Mouse (Mus musculus) heart, postnatal 0 days (tissue): ENCODE data around the gene Cluh. TPM values are rescaled to one million over a fixed set of nuclear protein-coding genes. Genes with fewer than 3 reads are reported as not detected.

Experiments
- ATAC-seq: fragments of 200-750 bp; cut with Nextera tagmentation; 2 replicates; pipeline ENCODE4 v1.8.0; 2017; ENCODE audit warnings: low read depth, moderate number of reproducible peaks, moderate library complexity; ENCODE audit not compliant: insufficient read depth
- DNase-seq: peaks from one replicate; pipeline ENCODE4 v3.0.0-alpha.2; 2016; ENCODE audit warnings: low spot score
- H3K27ac ChIP-seq: fragments of 300-500 bp; sonication (generic); 2 replicates; pipeline ENCODE4 v1.5.1; 2014; ENCODE audit warnings: low read depth, mild to moderate bottlenecking
- H3K27me3 ChIP-seq: fragments of 300-500 bp; sonication (generic); 2 replicates; pipeline ENCODE4 v1.6.1; 2014; ENCODE audit warnings: low read length, mixed read lengths; ENCODE audit not compliant: control insufficient read depth, insufficient read depth
- H3K36me3 ChIP-seq: fragments of 300-500 bp; sonication (generic); replicated peaks from 2 replicates; pipeline ENCODE4 v1.6.1; 2014; ENCODE audit warnings: low read length, mixed read lengths; ENCODE audit not compliant: control insufficient read depth, insufficient read depth
- H3K4me1 ChIP-seq: fragments of 300-500 bp; sonication (generic); 2 replicates; pipeline ENCODE4 v1.6.1; 2014; ENCODE audit warnings: antibody characterized with exemption; ENCODE audit not compliant: control insufficient read depth, insufficient read depth
- H3K4me2 ChIP-seq: fragments of 300-500 bp; sonication (generic); 2 replicates; pipeline ENCODE4 v1.6.1; 2014; ENCODE audit warnings: low read depth, mild to moderate bottlenecking, low read length, moderate library complexity
- H3K4me3 ChIP-seq: fragments of 300-500 bp; sonication (generic); 2 replicates; pipeline ENCODE4 v1.5.1; 2014; ENCODE audit warnings: low read depth, low read length
- H3K9ac ChIP-seq: fragments of 300-500 bp; sonication (generic); replicated peaks from 2 replicates; pipeline ENCODE4 v1.6.1; 2014; ENCODE audit warnings: low read depth, low read length, mixed read lengths
- H3K9me3 ChIP-seq: fragments of 300-500 bp; sonication (generic); replicated peaks from 2 replicates; pipeline ENCODE4 v1.6.1; 2016; ENCODE audit warnings: low read length; ENCODE audit not compliant: control insufficient read depth
- CTCF ChIP-seq: IDR thresholded peaks from 2 replicates; pipeline ENCODE4 v1.5.1; 2016; ENCODE audit warnings: antibody characterized with exemption, control low read depth, low read depth
- EP300 ChIP-seq: IDR thresholded peaks from 2 replicates; pipeline ENCODE4 v1.6.1; 2016; ENCODE audit warnings: antibody characterized with exemption, low read depth
- WGBS: fragments of 180-500 bp; shearing (Covaris S2); extraction: QIAGEN DNeasy Blood & Tissue Kit; methylation state at CpG from one replicate; pipeline ENCODE4 v1.1.7; 2014; 5-methylcytosine and 5-hydroxymethylcytosine counted together
- polyA plus RNA-seq: library from polyadenylated mRNA; unstranded; fragments of >200 nt; fragmentation: Nextera tagmentation; extraction: Ambion mirVana; gene quantifications from 2 replicates; pipeline ENCODE4 v1.2.1, GENCODE M21; 2015
- total RNA-seq: library from RNA; depleted of rRNA; stranded (reverse); fragments of >200 nt; gene quantifications from 2 replicates; pipeline ENCODE4 v1.2.3, GENCODE M21; 2014; ENCODE audit warnings: low replicate concordance

Cluh gene
- total and polyA plus RNA-seq, 2 experiments from 2014 or later, result 61.4 to 241 TPM

DNA sequence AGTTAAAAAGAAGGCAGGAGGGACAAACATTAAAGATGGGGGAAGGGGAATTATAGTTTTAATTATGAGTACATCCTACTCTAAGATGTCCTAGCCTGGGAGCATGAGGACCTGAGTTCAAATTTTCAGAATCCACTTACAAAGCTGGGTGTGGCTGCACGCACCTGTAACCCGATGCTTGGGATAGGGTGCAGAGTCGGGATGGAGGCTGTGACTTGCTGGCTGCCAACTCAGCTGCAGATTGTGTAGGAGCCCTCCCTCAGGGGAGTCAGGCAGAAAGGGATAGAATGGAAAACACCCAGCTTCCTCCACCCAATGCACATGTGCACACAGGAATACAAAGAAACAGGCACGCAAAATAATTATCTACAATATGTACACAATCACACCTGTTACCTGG, 35.9 kb upstream of the Cluh start:
- Histone ChIP-seq H3K4me2 (no peak overlapping the region), H3K27ac (no peak overlapping the region), H3K4me1 (no peaks in the 10 kb centered on the region; the same call in 1 of the 2 replicates), H3K9me3 (no peaks in the 10 kb centered on the region), H3K4me3 (no peak overlapping the region), H3K36me3 (no peaks in the 10 kb centered on the region), H3K9ac (no peak overlapping the region), H3K27me3 (peaks cover 45% of the 10 kb centered on the region)
- ATAC-seq (no peak), DNase-seq (no peak)
- TF ChIP-seq CTCF (no peak), EP300 (no peak)
- WGBS, result 57% methylated on average over 4 of the region's 4 CpGs

DNA sequence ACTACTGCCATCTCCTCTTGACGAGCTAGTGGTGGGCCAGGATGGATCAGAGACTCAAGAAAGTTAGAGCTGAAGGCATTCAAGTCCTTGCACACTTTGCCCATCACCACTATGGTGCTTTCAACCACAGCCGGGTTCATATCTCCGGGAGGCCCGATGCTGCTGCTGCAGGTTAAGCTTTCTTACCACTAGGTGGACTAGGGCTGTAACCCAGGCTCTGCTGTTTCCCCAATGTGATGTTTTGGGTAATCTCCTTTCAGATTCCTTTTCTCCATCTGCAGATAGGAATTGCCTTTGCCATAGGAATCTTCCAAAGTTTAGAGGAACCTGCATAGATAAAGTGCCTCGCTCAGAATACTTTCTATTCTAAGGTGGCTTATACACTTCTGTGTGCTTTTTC, 33.7 kb upstream of the Cluh start:
- Histone ChIP-seq H3K36me3 (no peaks in the 10 kb centered on the region), H3K9ac (no peak overlapping the region), H3K4me2 (no peak overlapping the region), H3K27ac (no peak overlapping the region), H3K27me3 (peaks cover 47% of the 10 kb centered on the region), H3K4me3 (no peak overlapping the region), H3K4me1 (peaks cover 6% of the 10 kb centered on the region; the same call in 1 of the 2 replicates), H3K9me3 (no peaks in the 10 kb centered on the region)
- no peak for TF ChIP-seq CTCF
- TF ChIP-seq EP300, result no peak
- no peak for DNase-seq
- no peak for ATAC-seq
- WGBS, result 43% methylated on average over 5 of the region's 5 CpGs

DNA sequence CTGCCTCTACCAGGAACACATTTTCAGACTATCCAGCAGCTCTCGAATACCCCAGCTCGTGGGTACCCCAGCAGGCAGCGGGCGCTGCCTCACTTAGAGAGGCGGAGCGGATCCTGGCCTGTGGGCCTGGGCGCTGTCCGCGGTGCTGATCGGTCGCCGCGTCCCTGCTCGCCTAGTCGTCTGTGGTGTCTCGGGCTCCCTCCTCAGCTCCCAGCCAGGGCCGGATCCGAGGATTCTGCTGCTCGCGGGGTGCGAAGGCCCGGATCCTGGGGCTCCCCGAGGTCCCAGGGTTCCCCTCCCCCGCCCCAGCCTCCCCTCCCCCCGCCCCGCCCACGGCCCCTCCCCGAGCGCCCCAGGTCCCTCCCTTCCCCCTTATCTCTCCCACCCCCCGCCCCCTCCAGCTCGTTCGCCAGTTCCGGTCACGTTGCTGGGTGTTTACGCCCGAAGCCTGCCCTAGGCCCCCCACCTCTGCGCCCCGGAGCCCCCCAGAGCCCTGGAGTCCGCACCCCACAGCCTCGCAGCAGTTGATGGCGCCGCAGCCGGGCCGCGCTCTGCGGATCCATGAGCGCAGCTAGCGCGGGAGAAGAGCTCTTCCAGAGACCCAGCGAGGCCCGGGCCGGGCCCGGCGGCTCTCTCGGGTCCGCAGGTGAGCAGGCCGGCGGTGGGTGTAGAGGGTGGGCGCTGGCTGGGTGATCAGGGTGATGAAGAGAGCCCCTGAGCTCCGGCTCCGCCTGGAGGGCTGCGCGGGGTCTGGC, 29.9 kb upstream of the Cluh start, which contains the start of gene Ccdc92b:
Ccdc92b (plus strand) TSS at position 405 of the 755 bp plus-strand sequence.
- WGBS, result under 1% methylated on average over 50 of the region's 63 CpGs
- DNase-seq, result peak; percentile 44
- H3K4me3 ChIP-seq, result 0 out of 2 replicates have a peak within 1 kb of the TSS, but pooled peaks have one; percentile 16
- no peak within 1 kb of the TSS for H3K9ac ChIP-seq
- ATAC-seq, result peak; percentile 90
- H3K36me3 ChIP-seq, result no peaks in the 10 kb centered on the region
- H3K27me3 ChIP-seq, result peaks cover 39% of the 10 kb centered on the region
- peak within 1 kb of the TSS; percentile 37 for H3K4me2 ChIP-seq
- 0 out of 2 replicates have a peak, but pooled peaks cover 6% of the 10 kb centered on the region for H3K4me1 ChIP-seq
- no peak within 1 kb of the TSS for H3K27ac ChIP-seq
- H3K9me3 ChIP-seq, result no peaks in the 10 kb centered on the region
- TF ChIP-seq CTCF (0 out of 2 replicates have a peak, but pooled peaks have one; percentile 2), EP300 (no peak)

DNA sequence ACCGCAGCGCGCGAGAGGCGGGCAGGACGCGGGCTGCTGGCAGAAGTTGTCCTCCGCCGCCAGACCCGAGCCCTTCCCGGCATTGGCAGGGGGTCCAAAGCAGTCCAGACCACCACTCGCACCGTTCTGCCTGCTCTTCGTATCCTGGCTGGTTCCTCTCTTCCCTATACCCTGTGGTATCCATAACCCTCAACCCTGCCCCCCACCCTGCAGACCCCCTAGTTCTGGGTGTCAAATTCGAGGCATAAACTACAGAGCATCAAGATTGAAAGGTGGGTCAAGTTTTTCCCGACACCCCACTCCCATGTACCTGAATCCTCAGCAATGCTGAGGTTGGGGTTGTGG, 29.4 kb upstream of the Cluh start:
- ATAC-seq (no peak), DNase-seq (no peak)
- no peaks in the 10 kb centered on the region for H3K36me3 ChIP-seq
- H3K4me2 ChIP-seq, result no peak overlapping the region
- H3K27ac ChIP-seq, result no peak overlapping the region
- H3K27me3 ChIP-seq, result peaks cover 39% of the 10 kb centered on the region
- no peak overlapping the region for H3K9ac ChIP-seq
- 3% methylated on average over 16 of the region's 16 CpGs for WGBS
- no peak for TF ChIP-seq CTCF
- TF ChIP-seq EP300, result no peak
- 0 out of 2 replicates have a peak overlapping the region, but pooled peaks have one; percentile 16 for H3K4me3 ChIP-seq
- H3K4me1 ChIP-seq, result 0 out of 2 replicates have a peak, but pooled peaks cover 6% of the 10 kb centered on the region
- H3K9me3 ChIP-seq, result no peaks in the 10 kb centered on the region

DNA sequence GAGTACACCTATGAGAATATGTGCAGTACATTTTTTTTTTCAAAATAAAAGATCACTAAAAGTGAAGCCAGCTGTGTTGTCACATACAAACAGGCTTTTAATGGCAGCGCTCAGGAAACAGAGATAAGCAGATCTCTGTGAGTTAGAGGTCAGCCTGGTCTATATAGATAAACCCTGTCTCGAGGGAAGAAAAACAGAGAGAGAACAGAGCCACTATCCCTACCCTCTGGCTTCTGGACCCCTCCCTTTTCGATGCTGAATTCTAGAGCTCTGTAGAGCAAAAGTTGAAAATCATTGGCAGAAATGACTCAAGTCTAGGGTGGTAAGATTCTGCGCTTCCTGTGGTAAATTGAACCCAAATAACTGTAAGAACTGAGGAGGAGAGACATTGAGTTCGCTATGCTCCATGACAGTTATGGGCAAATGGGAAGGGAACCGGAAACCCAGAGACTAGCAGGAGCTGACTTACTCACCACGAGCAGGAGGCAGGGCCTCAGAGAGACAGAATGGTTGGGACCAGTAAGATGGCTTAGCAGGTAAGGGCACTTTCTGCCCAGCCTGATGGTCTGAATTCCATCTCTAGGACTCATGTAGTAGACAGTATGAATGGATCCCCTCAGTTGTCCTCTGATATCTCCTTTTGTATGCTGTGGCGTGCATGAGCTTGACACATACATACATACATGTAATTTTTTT, 27.2 kb upstream of the Cluh start:
- ATAC-seq, result no peak

More for the DNA sequence above, 27.2 kb upstream of the Cluh start:
- Histone ChIP-seq H3K4me1 (0 out of 2 replicates have a peak, but pooled peaks cover 6% of the 10 kb centered on the region), H3K27me3 (peaks cover 35% of the 10 kb centered on the region), H3K9ac (no peak overlapping the region), H3K9me3 (no peaks in the 10 kb centered on the region), H3K4me2 (no peak overlapping the region), H3K36me3 (no peaks in the 10 kb centered on the region), H3K27ac (no peak overlapping the region), H3K4me3 (no peak overlapping the region)
- no peak for DNase-seq
- WGBS, result 51% methylated on average over 8 of the region's 8 CpGs
- TF ChIP-seq CTCF (no peak), EP300 (no peak)
